Mouse (Mus musculus) thymus, adult 2 months (tissue): ENCODE measurements at regions not wholly inside any gene's neighbourhood (a gene's known extent, or its start where the extent isn't known, plus 50 kb on each side); places are given as distances from the start of the nearest gene placed in this dataset.

Experiments used
- DNase-seq: peaks from one replicate; pipeline ENCODE4 v3.0.0; 2021
- H3K27ac ChIP-seq: fragments of 200-500 bp; 2 replicates; pipeline ENCODE4 v1.5.1; 2012; ENCODE audit warnings: low read length, control low read depth; ENCODE audit not compliant: control insufficient read depth, insufficient read depth
- H3K27me3 ChIP-seq: fragments of 200-500 bp; 2 replicates; pipeline ENCODE4 v1.6.1; 2012; ENCODE audit warnings: mild to moderate bottlenecking, low read length, moderate library complexity, mixed read lengths; ENCODE audit not compliant: control insufficient read depth, insufficient read depth
- H3K36me3 ChIP-seq: fragments of 200-500 bp; 2 replicates; pipeline ENCODE4 v1.6.1; 2012; ENCODE audit warnings: mild to moderate bottlenecking, low read length, moderate library complexity; ENCODE audit not compliant: control insufficient read depth, insufficient read depth
- H3K4me1 ChIP-seq: fragments of 200-500 bp; replicated peaks from 2 replicates; pipeline ENCODE4 v1.6.1; 2012; ENCODE audit warnings: low read length; ENCODE audit not compliant: control insufficient read depth, insufficient read depth
- H3K4me3 ChIP-seq: fragments of 200-500 bp; 2 replicates; pipeline ENCODE4 v1.5.1; 2012; ENCODE audit warnings: mild to moderate bottlenecking, low read length, control low read depth, moderate library complexity; ENCODE audit not compliant: control insufficient read depth, insufficient read depth
- CTCF ChIP-seq: fragments of 200-500 bp; IDR thresholded peaks from 2 replicates; pipeline ENCODE4 v1.5.1; 2012; ENCODE audit warnings: mild to moderate bottlenecking, control low read depth, low read length, moderate library complexity, borderline replicate concordance; ENCODE audit not compliant: control insufficient read depth, poor library complexity, insufficient read depth; ENCODE audit errors: extremely low read depth
- POLR2A ChIP-seq: fragments of 200-500 bp; IDR thresholded peaks from 2 replicates; pipeline ENCODE4 v1.6.1; 2012; ENCODE audit warnings: mild to moderate bottlenecking, low read length, control low read depth, moderate library complexity; ENCODE audit not compliant: control insufficient read depth, poor library complexity, insufficient read depth; ENCODE audit errors: extremely low read depth
- whole genome bisulfite sequencing: fragments of 180-500 bp; shearing (Covaris S2); methylation state at CpG from one replicate; pipeline ENCODE4 v1.1.7; 2018; 5-methylcytosine and 5-hydroxymethylcytosine counted together

DNA sequence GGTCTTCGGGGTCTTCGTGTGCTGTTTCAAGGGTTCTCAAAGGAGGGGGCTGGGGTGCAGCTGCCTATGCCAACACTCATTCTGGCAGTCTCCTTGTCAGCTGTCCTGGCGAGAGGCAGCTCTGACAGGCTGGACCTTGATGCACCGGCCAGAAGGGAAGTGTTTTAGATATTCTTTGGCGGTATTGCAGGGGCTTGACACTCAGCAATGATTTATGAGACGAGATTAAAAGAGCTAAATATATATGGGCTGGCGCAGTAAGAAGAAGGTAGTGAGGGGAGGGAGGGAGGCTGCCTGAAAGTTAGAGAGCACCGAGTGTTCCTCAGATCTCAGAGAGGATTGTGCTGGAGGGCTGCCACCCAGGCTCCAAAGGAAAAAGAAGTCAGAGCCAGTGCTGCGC lies 50.2 kb upstream of the Pdzd8 start:
- H3K36me3 ChIP-seq, result no peaks in the 10 kb centered on the region

GRCm38 (mm10) chr19:59396506-59396905 lies 50.9 kb upstream of the Pdzd8 start:
- no peak overlapping the region for H3K4me3 ChIP-seq
- no peaks in the 10 kb centered on the region for H3K36me3 ChIP-seq
- TF ChIP-seq POLR2A (no peak), CTCF (no peak)
- H3K27me3 ChIP-seq, result no peaks in the 10 kb centered on the region
- H3K27ac ChIP-seq, result no peak overlapping the region
- no peak for DNase-seq
- WGBS, result 82% methylated on average over 3 of the region's 3 CpGs
- H3K4me1 ChIP-seq, result peaks cover 7% of the 10 kb centered on the region; the same call in 1 of the 2 replicates

More for the DNA sequence above, 50.2 kb upstream of the Pdzd8 start:
- no peak overlapping the region for H3K27ac ChIP-seq
- H3K27me3 ChIP-seq, result no peaks in the 10 kb centered on the region
- no peak for DNase-seq
- TF ChIP-seq CTCF, result no peak
- no peak for TF ChIP-seq POLR2A
- WGBS, result 49% methylated on average over 9 of the region's 9 CpGs
- no peak overlapping the region for H3K4me3 ChIP-seq
- 0 out of 2 replicates have a peak, but pooled peaks cover 3% of the 10 kb centered on the region for H3K4me1 ChIP-seq

DNA sequence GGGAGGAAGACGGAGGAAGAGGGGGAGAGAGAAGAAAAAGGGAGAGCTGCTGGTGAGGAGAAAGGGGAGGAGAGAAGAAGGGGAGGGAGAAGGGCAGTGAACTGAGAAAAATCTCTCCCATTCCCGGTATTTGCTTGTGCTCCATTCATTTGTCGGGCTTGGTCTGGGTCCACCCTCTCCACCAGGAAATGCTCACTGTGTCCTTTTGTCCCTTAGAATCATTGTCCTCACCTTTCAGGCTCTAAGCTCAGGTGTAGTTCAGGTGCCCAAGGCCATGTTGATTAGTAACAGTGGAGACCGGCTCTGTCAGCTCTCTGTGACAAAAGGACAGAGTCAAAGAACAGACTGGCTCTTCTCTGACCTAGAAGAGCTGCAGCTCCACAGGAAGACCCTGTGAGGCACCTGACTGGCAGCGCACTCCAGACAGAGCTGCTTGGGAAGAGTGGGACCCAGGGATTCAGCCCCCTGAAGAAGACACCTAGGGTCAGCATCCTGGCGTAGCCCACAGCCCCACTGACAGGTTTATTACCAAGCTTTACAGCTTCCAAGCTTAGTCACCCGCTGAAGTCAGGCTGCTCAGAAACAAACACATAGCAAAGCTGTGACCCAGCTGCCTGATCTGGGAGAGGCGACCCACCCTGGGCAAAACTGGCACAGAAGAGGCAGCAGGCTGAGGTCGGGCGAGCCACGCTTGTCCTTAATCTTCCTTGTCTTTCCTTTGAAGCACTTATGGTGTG lies 54.4 kb upstream of the Pdzd8 start:
- TF ChIP-seq CTCF (no peak), POLR2A (no peak)
- no peak overlapping the region for H3K27ac ChIP-seq
- H3K27me3 ChIP-seq, result no peaks in the 10 kb centered on the region
- H3K4me3 ChIP-seq, result no peak overlapping the region
- DNase-seq, result no peak
- no peaks in the 10 kb centered on the region for H3K36me3 ChIP-seq
- peaks cover 9% of the 10 kb centered on the region; the same call in 1 of the 2 replicates for H3K4me1 ChIP-seq
- 71% methylated on average over 11 of the region's 11 CpGs for WGBS

GRCm38 (mm10) chr19:59401304-59401703 lies 55.7 kb upstream of the Pdzd8 start:
- H3K4me3 ChIP-seq, result no peak overlapping the region
- TF ChIP-seq CTCF (no peak), POLR2A (no peak)
- H3K36me3 ChIP-seq, result no peaks in the 10 kb centered on the region
- WGBS, result 52% methylated on average over 3 of the region's 3 CpGs
- H3K27me3 ChIP-seq, result no peaks in the 10 kb centered on the region
- peak; percentile 22 for DNase-seq
- no peak overlapping the region for H3K27ac ChIP-seq
- peaks cover 9% of the 10 kb centered on the region; the same call in 1 of the 2 replicates for H3K4me1 ChIP-seq

- WGBS, result 66% methylated on average over 4 of the region's 4 CpGs
- H3K4me3 ChIP-seq, result no peak overlapping the region
- TF ChIP-seq CTCF, result no peak
- H3K4me1 ChIP-seq, result peaks cover 9% of the 10 kb centered on the region; the same call in 1 of the 2 replicates
- no peak overlapping the region for H3K27ac ChIP-seq
- no peaks in the 10 kb centered on the region for H3K27me3 ChIP-seq
- no peak for DNase-seq
- no peaks in the 10 kb centered on the region for H3K36me3 ChIP-seq
Observed at GRCm38 (mm10) chr19:59402097-59402496, 56.1 kb upstream of the Emx2 start.

- no peak overlapping the region for H3K27ac ChIP-seq
- DNase-seq, result no peak
- peaks cover 9% of the 10 kb centered on the region; the same call in 1 of the 2 replicates for H3K4me1 ChIP-seq
- no peaks in the 10 kb centered on the region for H3K36me3 ChIP-seq
- TF ChIP-seq POLR2A (no peak), CTCF (no peak)
- H3K27me3 ChIP-seq, result no peaks in the 10 kb centered on the region
- WGBS, result 100% methylated on average over 2 of the region's 2 CpGs
- H3K4me3 ChIP-seq, result no peak overlapping the region
Observed at GRCm38 (mm10) chr19:59404082-59404481, 54.1 kb upstream of the Emx2 start.
